Mouse (Mus musculus): ENCODE data around the gene C2cd2. TPM values are rescaled to one million over a fixed set of nuclear protein-coding genes. Genes with fewer than 3 reads are reported as not detected.

C2cd2 gene
- total RNA-seq, 1 experiment from 2014 or later, result 20.3 TPM

DNA sequence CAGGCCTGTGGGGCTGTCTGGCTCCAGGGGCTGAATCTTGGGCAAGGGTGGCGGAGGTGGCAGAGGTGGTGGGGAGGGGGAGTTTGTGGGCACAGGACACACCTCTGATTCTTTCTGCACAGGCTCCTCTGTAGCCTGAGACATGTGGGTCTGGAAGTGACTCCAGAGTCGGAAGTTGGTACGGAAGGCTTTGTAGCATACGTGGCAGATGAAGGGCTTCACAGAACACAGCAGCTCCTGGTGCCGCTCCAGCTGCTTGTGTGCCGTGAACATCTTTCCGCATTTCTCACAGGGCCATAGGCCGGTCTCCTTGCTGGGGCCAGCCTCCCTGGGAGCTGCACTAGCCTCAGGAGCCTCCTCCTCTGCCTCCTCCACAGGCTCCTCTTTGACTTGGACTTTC is 12.3 kb downstream of the C2cd2 start:
- ATAC-seq (replicated peaks; ENCODE audit: low read depth, poor library complexity, severe bottlenecking), result no peak

DNA sequence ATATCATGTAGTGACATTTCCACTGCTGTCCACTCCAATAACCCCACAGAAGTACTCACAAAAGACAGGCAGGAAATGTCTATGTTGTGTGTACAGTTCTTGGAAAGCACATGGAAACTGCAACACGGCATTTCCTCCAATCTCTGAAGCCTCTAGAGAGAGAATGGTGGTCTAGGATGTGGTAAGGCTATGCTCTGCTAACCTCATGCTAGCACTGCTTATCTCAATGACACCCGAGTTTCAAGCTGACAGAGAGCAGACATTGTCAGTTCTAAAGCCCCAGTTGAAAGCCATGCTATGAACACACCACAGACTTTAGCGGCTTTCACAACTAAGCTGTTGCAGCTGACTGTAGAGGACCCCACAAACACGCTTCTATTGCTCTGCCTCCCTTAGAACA is 13.6 kb downstream of the C2cd2 start:
- ATAC-seq (replicated peaks; ENCODE audit: low read depth, poor library complexity, severe bottlenecking), result peak; percentile 40

DNA sequence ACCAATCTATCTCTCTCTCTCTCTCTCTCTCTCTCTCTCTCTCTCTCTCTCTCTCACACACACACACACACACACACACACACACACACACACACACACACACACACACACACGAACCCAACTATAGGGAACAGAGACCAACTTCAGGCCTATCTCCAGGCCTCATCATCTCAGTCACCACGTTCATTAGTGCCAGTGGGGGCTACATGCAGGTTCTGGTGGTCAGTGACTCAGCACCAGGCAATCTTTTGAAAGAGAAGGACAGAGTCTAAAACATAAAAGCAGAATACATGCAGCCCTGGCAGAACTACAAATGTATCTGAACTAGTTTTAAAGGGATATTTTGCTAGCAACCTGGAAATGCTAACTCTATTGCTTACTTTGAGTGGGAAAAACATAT is 15.4 kb downstream of the C2cd2 start:
- ATAC-seq (replicated peaks; ENCODE audit: low read depth, poor library complexity, severe bottlenecking), result peak; percentile 62; the same call in 1 of the 2 replicates

DNA sequence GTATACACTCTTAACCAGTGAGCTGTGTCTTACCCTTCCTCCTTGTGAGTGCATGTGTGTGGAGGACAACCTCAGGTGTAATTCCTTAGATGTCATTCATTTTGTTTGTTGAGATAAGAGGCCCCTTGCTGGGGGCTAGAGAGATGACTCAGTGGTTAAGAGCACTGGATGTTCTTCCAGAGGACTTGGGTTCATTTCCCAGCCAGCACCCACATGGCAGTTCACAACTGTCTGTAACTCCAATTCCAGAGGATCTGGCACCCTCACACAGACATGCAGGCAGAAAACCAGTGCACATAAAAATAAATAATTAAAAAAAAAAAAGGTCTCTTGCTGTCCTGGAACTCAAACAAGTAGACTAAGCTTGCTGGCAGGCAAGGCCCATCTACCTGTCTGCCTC is 20.6 kb downstream of the C2cd2 start:
- no peak for ATAC-seq (replicated peaks; ENCODE audit: low read depth, poor library complexity, severe bottlenecking)

- ATAC-seq (replicated peaks; ENCODE audit: low read depth, poor library complexity, severe bottlenecking), result no peak
Measured at GRCm38 (mm10) chr16:97940471-97940973, 21.9 kb downstream of the C2cd2 start.

DNA sequence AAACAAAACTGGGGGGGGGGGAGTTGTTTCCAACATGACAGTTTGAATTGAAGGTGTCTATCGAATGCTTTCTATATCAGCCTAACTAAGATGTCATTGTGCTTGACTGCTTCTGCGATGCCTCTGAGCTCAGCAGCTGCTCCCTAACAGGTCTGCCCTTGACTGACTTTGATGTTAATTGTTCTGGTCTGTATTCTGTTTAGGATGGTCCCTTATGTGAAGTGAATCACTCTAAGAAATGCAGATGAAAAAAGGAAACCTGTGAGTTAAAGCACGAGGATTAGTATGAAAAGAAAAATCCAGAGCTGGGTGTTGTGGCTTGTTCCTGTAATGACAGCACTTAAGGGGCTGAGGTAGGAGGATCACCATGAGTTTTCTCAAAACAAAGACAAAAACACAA is 26.6 kb downstream of the C2cd2 start:
- ATAC-seq (replicated peaks; ENCODE audit: low read depth, poor library complexity, severe bottlenecking), result no peak

DNA sequence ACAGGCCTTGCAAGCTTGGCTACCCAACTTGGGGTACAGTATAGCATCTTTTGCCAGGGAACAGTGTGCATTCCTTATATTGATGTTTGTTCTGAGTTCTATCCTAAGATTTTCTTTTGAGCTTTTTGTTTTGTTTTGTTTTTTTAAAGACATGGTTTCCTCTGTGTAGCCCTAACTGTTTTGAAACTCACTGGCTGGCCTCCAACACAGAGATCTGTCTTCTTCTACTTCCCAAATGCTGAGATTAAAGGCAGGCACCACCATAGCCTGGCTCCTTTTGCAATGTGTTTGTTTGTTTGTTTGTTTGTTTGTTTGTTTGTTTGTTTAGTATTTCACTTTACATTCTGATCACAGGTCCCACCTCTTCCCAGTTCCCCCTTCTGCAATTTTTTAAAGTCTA is 32.2 kb downstream of the C2cd2 start:
- no peak for ATAC-seq (replicated peaks; ENCODE audit: low read depth, poor library complexity, severe bottlenecking)

- no peak for ATAC-seq (replicated peaks; ENCODE audit: low read depth, poor library complexity, severe bottlenecking)
Measured at GRCm38 (mm10) chr16:97929520-97929919, 32.9 kb downstream of the C2cd2 start.

GRCm38 (mm10) chr16:97927331-97927938 is 35.0 kb downstream of the C2cd2 start:
- ATAC-seq (replicated peaks; ENCODE audit: low read depth, poor library complexity, severe bottlenecking), result no peak

DNA sequence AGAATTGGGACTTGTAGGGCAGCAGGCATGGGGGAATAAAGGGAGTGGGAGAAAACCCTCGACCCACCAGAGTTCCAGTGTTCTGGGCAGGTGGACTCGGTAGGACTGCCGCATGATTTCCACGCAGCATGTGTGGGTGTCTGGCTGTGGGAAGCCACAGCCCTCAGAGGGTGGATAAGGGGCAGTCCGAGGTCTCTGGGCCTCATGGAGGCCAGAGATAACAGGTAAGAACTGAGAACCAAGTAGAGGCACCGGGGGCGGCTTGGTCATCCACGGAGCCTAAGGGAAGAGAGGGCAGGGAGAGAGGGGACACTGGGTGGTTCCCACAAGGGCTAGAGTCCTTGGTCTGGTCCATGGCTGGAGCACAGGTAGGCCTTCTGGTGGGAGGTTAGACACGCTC is 36.0 kb downstream of the C2cd2 start:
- no peak for ATAC-seq (replicated peaks; ENCODE audit: low read depth, poor library complexity, severe bottlenecking)

DNA sequence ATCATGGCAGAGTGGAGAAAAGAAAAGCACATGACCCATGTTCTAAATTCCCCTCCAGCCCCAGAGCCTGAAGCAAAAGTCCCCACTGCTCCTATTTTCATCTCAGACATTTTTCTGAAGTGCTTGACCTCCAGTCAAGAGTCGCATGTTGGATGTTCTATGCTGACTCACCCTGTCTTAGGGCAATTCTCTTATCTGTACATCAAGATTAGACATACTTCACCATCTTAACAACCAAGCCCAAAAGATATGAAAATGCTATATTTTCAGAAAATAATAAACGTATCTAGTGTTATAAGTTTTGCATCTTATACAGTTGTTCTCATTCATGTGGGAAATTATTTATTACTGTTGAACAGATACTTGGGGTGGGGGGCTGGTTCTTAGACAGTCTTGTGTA is 36.6 kb downstream of the C2cd2 start:
- ATAC-seq (replicated peaks; ENCODE audit: low read depth, poor library complexity, severe bottlenecking), result no peak

- no peak for ATAC-seq (replicated peaks; ENCODE audit: low read depth, poor library complexity, severe bottlenecking)
Measured at GRCm38 (mm10) chr16:97923700-97924099, 38.7 kb downstream of the C2cd2 start.

DNA sequence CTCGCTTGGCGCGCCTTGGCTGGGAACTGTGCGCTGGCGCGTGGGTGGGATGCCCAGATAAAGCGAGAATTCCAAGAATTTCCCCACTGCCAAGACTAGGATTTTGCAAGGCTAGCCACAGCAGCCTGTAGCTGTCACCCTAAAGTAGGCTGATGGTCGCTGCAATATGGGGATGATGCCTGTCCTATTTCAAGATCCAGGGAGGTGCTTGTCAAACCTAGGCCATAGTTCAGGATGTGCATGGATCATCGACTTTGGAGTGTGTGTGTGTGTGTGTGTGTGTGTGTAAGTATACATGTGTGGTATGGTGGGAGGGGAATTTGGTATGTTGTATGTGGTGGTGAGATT is 39.6 kb downstream of the C2cd2 start:
- peak; percentile 13 for ATAC-seq (replicated peaks; ENCODE audit: low read depth, poor library complexity, severe bottlenecking)

DNA sequence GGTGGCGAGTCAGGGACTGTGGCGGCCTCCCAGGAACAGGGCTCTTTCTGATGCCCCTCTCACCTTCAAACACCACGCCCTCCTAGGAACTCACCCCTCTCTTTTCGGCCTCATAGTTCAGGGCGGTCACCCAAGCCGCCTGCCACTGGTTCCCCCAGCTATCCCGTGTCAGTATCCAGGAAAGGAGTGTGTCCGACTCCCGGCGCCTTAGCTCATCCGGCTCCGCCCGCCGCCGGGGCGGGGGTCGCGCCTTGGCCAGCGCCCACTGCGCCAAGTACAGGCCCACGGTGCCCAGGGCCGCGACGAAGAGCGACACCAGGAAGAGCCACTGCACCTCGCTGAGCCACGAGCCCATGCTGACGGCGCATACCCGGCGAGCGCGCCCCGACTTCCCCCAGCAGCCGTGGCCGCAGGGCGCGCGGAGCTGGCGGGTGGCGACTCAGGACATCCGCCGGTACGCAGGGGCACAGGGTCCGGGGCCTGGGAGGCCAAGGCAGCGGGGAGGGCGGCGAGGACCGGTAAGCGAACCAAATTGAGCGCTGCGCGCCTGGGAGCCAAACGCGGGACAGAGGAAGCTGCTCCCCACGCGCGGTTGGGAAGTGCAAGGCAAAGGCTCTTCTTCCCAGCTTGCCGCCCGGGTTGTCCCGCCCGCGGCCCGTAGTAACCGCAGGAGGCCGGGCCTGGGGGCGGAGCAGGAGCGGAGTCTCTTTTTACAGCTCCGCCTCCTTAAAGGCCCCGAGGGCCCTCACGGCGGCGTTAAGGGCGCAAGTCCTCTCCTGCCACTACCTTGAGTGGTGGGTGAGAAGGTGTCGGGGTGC is 40.2 kb downstream of the C2cd2 start:
- peak; percentile 93 for ATAC-seq (replicated peaks; ENCODE audit: low read depth, poor library complexity, severe bottlenecking)

GRCm38 (mm10) chr16:97920621-97921020 is 41.8 kb downstream of the C2cd2 start:
- 0 out of 2 replicates have a peak, but pooled peaks have one; percentile 4 for ATAC-seq (replicated peaks; ENCODE audit: low read depth, poor library complexity, severe bottlenecking)

DNA sequence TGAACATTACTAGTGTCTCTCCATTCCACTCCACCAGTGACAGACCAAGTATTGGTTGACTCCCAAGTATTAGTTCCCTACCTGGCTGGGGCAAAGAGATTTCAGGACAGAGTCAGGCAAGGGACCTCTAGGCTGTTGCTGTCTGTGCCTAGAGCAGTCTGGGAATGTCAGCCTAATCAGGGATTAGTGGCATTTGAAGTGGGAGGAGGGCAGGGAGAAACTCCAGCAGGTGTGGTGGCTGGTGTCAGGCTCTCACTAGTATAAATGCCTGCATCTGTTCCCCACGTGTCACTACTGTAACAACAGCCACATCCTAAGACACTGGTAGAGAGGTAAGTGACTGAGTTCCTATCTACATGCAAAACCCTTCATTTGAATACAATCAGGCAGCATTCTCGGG is 42.6 kb downstream of the C2cd2 start:
- ATAC-seq (replicated peaks; ENCODE audit: low read depth, poor library complexity, severe bottlenecking), result no peak

- no peak for ATAC-seq (replicated peaks; ENCODE audit: low read depth, poor library complexity, severe bottlenecking)
Measured at GRCm38 (mm10) chr16:97912873-97913272, 49.5 kb downstream of the C2cd2 start.

GRCm38 (mm10) chr16:97909356-97909755 is 53.0 kb downstream of the C2cd2 start:
- no peak for ATAC-seq (replicated peaks; ENCODE audit: low read depth, poor library complexity, severe bottlenecking)

- ATAC-seq (replicated peaks; ENCODE audit: low read depth, poor library complexity, severe bottlenecking), result peak; percentile 87
Measured at GRCm38 (mm10) chr16:97907496-97907895, 54.9 kb downstream of the C2cd2 start.

DNA sequence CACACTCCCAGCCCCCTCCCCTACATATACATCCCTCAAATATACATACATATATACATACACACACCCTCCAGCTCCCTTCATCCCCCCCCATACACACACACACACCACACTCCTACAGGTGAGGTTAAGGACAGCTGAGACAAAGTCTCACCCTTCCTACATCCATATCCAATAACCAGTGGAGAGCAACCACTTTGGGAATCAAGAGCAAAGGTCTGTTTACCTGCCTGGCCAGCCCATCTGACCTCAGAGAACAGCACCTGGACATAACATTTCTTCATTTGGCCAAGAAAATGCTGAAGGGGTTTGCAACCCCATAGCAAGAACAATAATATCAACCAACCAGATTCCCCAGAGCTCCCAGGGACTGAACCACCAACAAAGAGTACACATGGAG is 56.1 kb downstream of the C2cd2 start:
- no peak for ATAC-seq (replicated peaks; ENCODE audit: low read depth, poor library complexity, severe bottlenecking)

- no peak for ATAC-seq (replicated peaks; ENCODE audit: low read depth, poor library complexity, severe bottlenecking)
Measured at GRCm38 (mm10) chr16:97905449-97905991, 56.9 kb downstream of the C2cd2 start.
